Mouse (Mus musculus) A20 (cell line): ENCODE data around the gene Hsp90ab1.

ENCODE experiments used
- DNase-seq: peaks from one replicate; pipeline ENCODE4 v3.0.0-alpha.2; 2011; ENCODE audit warnings: low read depth, low spot score

Gene Hsp90ab1

DNA sequence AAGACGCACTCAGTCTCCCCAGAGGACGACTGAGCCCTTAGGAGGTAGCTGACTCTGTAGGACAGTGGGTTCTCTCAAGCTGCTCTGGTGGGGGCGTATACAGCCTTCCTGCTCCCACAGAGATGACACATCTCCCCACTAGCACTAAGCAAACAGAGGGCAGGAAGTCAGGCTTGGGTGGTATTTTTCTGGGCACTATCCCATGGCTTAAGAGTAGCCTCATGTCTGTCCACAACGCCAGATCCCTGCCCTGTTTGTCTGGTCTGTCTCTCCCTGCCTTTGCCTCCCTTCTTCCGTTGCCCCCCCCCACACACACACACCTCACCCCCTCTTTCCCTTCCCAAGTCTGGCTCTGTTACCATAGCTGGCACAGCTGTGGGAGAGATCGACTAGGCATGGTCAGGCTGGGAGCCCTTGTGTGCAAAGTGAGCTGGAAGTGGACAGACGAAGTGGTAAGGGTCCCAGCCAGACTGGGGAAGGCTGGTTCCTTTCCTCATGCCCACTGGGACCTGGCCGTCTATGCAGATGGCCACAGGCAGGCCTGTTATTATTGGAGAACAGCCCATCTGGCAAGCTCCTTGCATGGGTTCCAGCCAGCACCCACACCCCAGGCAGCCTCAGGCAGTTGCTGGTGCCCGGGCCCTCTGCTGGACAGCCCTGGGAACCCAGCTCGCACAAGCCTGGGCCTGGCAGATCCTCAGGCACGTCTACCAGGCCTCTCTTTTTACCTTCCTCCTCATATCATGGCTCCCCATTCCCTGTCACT, 23.7 kb upstream of the Hsp90ab1 start:
- DNase-seq: peak; percentile 65

DNA sequence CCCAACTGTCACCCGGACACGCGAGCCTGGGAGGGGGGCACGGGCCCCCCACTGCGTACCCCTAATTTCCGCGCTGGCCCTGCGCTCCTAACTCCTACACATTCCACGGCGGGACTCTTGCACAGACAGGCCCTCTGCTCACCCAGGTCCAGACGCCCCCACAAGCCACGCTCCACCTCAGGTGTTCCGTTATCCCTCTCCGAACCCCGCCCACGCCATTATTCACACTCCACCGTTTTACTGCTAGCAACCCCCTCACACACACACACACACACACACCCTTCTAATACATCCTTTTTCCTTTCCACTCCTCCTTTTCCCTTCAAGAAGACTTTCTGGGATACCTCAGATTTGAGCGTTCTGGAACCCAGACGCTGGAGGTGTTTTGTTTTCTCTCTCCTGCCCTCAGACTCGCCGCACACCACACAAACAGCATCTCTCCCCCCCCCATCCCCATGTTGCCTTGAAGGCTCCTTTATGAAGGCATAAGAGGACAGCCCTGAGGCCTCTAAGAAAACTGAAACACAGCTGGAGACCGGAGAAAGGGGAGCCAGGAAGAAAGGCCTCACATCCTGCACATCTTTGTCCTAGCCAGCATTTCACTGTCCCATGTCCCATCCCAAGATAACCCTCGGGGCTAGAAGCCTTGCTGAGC, 22.8 kb upstream of the Hsp90ab1 start:
- DNase-seq: no peak

DNA sequence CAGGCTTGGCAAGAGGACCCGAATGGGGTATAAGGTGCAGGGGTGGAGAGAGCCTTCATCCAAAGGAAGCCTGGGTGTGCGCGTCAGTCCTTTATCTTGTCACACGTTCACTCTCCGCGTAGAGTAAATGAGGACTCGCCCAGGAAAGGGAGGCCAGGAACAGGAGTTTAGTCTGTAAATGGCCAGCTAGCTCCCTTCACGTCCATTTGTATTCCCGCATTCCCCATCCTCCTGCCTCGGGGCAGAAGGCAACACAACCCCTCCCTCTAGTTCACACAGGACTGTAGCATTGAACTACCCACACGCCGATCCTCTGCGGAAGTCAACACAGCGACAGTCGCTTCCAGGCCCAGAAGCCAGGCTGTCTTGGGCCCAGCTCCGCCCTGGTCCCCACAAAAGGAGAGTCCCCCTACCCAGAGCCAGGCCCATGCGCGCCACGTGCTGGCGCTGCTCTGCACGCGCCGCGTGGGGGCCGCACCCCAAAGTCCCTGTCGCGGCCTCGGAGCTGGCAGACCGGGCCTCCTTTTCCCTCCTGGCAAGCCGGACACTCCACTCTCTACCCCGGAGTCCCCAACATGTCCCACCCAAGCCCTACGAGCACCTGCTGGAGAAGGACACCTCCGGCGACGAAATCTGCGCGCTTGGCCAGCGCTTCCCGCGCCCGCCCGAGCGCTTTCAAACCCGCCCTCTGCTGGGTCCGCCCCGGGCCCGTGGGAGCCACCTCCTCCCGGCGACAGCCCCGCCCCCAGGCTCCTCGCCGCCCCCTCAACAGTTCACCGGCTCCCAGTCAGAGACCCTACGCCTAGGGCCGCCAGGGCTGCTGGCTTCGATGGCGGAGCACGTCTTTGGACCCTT, 22.0 kb upstream of the Hsp90ab1 start:
- peak; percentile 81 for DNase-seq

DNA sequence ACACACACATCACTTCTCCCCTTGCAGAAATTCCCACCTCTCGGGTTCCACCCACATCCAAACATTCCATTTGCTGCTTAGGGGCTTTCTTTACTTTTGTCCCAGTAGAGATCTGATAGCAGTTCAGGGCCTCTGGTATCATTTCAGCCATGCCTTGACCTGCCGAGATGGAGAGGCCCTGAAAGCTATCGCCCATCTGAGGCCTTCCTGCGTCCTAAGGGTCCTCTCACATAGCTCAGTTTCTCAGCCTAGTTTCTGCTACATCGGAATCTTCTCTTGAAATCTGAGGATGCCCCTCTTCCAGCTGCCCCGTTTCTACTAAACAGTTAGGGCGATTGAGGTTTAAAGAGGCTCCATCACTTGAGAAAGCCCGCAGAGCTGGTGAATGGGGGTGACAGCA, 21.1 kb upstream of the Hsp90ab1 start:
- peak; percentile 47 for DNase-seq

DNA sequence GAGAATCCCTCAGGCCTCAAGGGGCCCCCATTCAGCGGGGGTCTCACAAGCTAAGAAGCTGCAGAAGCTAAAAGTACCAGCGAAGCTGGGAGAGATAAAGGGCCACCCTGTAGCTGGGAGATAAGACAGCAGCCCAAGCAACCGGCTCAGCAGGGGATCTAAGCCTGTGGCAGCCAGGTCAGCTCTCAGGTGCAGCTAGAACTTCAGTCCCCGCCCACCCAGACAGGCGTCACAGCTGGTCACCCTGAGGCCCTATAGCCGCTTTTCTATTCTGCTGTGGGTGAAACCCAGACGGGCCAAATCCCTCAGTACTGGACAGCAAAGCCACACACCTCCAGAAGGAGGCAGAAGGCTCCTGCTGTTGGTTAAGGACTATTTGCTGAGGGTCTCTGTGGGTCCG, 20.4 kb upstream of the Hsp90ab1 start:
- peak; percentile 86 for DNase-seq

DNA sequence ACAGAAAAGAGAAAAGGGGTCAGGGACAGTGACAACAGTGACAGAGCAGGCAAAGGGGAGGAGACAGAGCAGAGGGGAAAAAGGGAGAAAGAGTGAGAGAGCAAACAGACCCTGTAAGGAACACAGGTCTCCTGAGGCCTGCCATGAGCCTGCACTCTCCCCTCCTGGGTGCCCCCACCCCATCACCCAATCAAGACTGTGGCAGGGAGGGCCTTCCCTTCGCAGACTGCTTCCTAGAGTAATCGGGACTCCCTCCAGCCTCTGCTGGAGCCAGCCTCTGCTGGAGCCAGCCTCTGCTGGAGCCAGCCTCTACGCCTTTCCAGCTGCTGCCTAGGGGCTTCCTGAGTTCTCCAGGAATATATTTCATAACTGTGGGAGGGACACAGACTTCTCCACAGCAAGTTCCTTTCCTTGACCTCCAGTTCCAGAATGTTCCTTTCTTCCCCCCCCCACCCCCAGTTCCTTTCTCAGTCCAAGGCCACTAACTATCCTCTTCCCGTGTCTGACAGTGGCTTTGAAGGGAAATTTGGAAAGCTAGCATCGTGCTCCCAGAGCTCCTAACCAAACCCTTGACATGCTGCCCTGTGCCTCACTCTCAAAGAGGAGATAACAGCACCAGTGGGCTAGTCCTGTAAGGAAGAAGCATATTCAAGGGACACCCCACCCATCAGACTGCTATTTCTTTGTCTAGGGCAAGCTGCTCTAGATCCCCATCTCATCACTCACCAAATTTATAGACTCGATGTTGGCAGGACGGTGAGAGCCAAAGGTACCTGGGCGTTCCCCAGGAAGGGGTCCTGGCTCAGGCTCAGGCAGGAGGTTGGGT, 19.7 kb upstream of the Hsp90ab1 start:
- no peak for DNase-seq

DNA sequence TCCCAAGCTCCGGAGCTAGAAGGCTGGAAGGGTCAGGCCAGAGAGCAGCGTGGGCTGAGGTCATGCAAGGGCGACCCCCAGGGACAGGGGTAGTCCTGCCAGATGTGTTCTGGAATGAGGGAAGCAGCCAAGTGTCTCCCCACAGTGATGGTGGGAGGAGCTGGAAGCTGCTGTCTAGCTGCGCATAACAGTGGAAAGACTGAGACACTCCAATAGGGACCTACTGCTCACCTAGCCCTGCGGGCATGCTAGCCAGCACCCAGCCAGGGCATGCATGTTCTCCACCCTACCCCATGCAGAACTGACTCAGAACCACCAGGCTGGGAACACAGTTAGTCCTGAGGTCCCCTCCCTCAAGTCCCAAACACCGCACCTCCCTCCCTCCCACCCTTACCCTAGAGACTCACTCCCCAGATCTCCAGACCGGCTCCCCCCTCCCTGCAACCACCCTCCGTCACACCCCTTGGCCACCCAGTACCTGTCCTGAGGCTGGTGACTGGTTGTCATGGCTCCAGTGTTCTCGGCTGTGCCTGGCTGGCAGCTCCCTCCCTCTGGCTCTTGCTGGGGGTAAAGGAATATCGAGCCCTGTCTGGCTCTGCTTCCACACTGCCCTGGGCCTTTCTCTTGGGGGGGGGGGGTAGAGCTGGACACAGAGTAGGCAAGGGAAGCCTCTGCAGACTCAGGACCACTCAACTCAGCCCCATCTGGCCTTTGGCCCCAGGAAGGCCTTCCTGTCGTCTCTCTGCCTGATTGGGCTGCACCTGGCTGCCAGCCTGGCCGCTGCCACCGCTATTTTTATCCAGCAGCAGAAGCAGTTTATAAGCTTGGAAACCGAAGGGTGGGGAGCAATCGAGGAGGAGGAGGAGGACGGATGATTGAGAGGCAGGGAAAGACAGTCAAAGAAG, 18.9 kb upstream of the Hsp90ab1 start:
- DNase-seq: peak; percentile 70

DNA sequence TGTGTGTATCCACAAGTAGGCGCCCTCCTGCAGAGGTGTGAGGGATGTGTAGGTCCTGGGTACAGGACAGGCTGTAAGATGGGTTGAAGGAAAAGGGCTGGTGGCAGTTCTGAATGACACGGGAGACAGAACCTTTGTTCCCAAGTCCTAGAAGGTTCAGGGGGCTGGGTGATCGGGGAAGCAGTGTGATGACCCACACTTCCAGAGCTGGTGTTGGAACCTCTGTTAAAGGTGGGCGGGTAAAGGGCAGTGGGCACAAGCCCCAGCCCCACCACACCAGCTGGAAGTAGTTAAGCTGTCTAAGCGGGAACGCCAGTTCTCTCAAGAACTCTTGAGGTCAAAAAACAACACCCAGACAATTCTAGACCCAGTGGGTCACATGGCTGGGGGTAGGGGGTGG, 17.3 kb upstream of the Hsp90ab1 start:
- DNase-seq: no peak

DNA sequence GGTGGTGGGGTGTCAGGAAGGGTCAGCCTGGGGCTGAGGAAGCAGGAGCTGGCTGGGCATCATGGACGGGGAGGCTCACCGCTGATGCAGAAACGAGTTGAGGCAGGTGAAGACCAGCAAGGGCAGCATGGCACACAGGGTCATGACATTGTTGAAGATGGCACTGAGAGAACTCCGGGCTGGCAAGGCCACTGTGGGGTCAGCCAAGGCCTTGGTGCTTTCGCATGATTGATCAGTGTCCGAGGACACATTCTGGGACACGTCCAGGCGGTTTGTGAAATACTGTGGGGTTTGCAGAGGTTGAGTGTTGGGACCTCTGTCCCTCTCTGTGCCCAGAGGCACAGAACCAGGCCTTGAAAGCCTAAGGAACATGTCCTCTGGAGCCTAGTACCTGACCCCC, 16.8 kb upstream of the Hsp90ab1 start:
- DNase-seq: no peak

DNA sequence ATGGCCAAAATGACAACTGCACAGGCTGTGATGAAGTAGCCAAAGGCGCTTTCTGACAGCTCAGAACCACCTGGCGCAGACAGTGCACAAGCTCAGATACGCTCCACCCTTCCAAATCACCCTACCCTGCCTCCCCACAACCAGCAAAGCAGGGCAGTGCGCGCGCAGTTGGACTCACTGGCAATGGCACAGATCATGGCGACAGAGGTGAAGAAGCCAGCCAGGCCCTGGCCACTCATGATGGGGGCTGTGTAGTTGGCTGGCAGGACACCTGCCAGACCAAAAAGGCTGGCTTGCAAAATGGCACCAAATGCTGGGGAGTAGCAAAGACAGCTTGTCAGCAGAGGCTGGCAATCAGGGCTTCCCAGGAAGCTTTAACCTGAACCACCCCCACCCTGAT, 16.2 kb upstream of the Hsp90ab1 start:
- no peak for DNase-seq

DNA sequence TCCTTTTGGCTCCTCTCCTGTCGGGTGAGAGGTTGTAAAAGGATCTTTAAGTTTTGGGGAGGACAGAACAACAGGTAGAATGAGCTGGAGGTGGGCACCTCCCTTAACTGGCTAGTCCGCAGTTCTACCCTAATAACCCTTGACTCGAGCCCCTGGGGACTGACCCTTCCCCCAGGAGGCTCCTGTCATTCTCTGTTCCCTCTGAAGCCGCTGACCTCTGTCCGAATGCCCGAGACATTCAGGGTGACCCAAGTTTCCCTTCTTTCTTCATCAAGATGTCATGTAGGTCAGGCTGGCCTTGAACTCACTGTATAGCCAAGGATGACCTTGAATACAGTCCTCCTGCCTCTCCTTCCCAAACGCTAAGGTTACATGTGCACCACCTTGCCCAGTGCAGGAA, 15.3 kb upstream of the Hsp90ab1 start:
- no peak for DNase-seq

DNA sequence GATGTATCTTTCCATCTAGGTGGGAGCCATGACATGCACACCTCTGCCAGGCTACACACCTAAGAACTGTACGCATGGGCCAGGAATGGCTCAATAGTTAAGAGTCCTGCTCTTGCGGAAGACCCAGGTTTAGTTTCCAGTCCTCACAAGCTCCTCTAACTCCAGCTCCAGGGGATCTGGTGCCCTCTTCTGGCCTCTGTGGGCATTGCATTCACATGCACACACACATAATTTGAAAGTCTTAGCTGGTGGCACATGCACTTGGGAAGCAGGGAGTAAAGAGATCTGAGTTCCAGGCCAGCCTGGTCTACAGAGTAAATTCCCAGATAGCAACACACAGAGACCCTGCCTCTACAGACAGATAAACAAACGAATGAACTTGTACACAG, 13.4 kb upstream of the Hsp90ab1 start:
- DNase-seq: peak; percentile 41

DNA sequence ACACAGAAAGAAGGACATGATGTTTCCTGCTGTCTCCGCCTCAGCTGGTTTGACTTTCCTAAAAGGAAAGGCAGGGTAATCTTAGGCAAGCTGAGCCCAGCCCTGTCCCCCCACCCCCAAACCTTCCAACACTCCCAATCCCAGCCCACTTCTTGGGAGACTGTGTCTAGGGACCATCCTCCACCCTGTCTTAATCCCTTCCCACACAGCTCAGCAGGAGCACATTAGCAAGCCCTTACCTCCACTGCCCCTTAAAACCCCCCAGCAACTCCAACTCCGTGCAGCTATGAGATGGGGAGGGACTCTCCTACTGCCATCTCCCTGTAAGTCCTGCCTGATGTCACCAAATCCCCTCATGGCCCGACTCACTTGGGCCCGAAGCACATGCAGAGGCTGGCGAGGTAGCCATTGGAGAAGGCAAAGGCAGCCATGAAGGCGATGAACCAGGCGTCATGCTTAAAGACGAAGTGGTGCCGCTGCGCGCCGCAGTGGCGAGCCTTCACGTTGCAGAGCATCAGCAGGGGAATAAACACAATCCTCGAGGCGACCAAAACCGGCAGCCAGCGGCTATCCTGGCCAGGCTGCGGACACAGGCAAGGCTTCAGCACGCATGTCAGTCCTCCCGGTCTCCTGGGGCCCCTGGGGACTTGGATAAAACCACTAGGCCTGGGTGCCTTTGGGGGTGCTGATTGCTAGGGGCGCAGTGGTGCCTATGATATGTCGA, 12.8 kb upstream of the Hsp90ab1 start:
- no peak for DNase-seq

DNA sequence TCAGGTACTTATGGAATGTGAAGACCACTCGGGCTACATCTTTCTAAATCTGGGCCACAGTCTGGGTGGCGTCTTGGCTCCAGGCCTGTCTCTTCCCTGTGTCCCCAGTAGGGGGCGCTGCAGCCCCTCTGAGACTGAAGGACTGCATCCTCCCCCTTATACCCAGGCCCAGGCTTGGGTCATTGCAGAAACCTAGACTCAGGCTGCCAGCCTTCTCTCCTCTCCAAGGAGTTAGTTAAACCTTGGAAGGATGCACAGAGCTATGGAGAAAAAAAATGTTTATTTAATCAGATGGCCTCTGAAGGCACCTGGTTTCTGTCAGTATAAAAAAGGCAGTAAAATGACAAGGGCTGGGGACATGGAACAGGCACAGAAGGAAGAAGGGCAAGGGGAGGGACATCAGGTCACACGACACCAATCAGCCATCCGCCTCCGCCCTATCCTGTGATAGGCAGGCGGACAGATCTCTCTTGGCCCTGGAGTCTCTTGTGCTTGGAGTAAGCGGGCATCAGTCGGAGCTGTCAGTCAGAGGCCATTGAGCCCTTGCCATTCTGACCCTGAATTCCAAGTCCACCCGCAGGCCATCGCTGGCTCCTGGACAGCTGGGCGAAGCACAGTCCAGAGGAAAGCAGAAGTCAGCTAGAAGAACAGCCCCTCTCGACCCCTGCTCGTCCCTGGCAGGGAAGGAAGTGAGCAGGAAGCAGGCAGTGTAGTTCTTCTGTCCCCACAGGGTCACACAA, 12.0 kb upstream of the Hsp90ab1 start:
- peak; percentile 69 for DNase-seq

DNA sequence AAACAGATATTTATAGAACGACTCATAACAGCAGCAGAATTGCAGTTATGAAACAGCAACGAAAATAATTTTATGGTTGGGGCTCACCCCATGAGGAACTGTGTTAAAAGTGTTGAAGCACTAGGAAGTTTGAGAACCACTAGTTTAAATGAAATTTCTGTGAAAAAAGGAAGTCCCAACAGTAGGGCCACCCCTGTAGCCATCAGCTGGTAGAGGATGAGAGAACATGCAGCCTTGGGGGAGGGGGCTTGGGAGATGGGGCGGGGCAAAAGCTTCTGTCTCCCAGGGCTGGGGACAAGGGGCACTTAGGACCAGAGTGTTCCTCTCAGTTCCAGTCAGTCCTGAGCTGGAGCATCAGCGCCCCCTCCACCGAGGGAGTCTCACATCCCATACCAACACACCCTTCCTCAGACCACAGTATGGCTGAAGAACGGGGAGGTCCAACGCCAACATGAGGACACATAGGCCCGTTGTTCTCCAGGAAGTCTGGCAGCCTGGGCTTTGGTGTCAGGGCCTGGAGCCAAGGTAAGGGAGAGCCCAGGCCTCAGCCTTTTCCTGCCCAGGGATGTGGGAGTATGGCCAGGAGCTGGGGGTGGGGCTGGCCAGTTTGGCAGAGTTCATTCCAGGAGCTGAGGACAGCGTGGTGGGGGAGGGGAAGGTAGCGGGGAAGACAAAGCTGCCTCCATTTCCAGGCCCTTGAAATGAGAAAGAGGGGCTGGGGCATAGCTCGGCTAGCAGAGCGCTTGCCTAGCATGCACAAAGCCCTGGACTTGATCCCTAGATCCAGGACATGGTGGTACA, 11.2 kb upstream of the Hsp90ab1 start:
- no peak for DNase-seq

DNA sequence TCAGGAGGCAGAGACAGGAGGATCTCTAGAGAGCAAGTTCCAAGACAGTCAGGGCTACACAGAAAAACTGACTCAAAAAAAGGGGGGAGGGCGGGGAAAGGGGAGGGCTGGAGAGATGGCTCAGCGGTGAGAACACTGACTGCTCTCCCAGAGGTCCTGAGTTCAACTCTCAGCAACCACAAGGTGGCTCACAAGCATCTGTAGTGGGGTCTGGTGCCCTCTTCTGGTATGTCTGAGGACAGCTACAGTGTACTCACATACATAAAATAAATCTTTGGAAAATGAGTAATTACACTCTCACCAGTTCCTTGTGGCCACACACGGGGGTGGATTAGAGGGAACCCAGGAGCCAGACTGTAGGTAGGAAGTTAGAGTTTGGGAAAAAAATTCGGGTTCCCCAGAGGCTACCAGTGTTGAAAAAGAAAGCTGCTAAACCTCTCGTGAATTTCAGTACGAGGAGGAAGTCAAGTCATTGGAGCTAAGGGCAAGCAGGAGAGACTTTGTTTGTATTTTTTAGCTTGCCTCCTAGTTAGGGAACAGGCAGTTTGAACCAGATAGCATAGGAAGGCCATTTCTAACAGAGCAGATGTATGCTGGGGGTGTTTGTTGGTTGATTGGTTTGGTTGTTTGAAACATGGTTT, 9.8 kb upstream of the Hsp90ab1 start:
- DNase-seq: peak; percentile 69

DNA sequence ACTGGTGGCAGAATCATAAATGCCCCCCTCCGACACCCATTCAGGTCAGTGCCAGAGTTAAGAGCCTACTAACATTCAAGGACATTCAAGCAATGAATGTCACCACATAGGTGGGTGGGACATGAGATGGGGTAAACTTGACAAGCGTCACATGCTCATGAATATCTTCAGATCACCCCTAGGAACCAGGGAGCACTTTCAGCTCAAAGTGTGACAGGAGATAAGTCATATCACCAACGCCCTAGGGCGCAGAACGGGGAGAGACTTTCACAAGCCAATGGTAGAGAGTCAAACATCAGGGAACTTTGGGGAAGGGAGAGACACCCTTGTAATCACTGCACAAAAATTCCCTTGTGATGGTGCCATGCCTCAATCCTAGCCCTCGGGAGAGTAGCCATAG, 9.1 kb upstream of the Hsp90ab1 start:
- no peak for DNase-seq

DNA sequence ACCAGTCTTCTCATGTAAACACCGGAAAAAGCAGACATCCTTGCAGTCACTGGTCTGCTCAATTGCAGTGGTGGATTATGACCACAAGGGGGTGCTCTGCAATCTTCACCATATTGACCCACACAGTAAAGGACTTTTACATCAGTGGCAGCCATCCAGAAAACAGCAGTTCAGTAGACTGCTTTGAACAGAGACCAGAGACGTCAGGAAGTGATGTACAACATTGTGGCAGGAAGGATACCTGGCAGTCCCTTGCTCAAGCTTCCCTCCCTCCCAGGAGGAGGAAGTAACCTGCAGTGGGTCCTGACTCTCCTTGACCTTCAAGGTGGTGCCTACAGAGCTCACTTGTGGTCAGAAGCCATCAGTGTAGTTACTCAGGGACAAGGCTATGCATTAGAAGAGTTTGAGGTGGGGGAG, 8.5 kb upstream of the Hsp90ab1 start:
- peak; percentile 76 for DNase-seq
